16 mouse cellular contexts compared by ENCODE assay signal in genomic region chr11:9625812-9626211, GRCm38 (mm10).
"Had no signal": no experiment of that assay in that cellular context is flagged by ENCODE, and none has a peak within 500 bp of the region (broad histone marks: within the 10 kb centered on the region; RNA-seq: fewer than 3 reads in every experiment).

No protein-coding gene starts in this region.

- DNase-seq: retina, postnatal 1 day; right cerebral cortex, adult 18-20 months; right cerebral cortex, postnatal 14 days; right cerebral cortex, postnatal 25 days; right cerebral cortex, postnatal 4 days; spleen, adult 18-20 months; thymus, adult 18-20 months; thymus, adult 2 months; thymus, postnatal 14 days; thymus, postnatal 25 days; thymus, postnatal 36 days; thymus, postnatal 4 days had no signal

- H3K4me3 ChIP-seq: neural tube, embryonic 13.5 days; neural tube, embryonic 15.5 days; stomach, embryonic 15.5 days had no signal

- H3K4me2 ChIP-seq: neural tube, embryonic 13.5 days; neural tube, embryonic 15.5 days; stomach, embryonic 15.5 days had no signal

- H3K27me3 ChIP-seq: neural tube, embryonic 13.5 days; neural tube, embryonic 15.5 days; stomach, embryonic 15.5 days had no signal

- H3K9ac ChIP-seq: neural tube, embryonic 13.5 days; neural tube, embryonic 15.5 days; stomach, embryonic 15.5 days had no signal

- H3K4me1 ChIP-seq: neural tube, embryonic 13.5 days; neural tube, embryonic 15.5 days; stomach, embryonic 15.5 days had no signal

- H3K9me3 ChIP-seq: neural tube, embryonic 13.5 days; neural tube, embryonic 15.5 days; stomach, embryonic 15.5 days had no signal

- H3K27ac ChIP-seq: neural tube, embryonic 13.5 days; neural tube, embryonic 15.5 days; stomach, embryonic 15.5 days; stomach, postnatal 0 days had no signal

- H3K36me3 ChIP-seq: neural tube, embryonic 13.5 days; neural tube, embryonic 15.5 days; stomach, embryonic 15.5 days had no signal
